Mouse (Mus musculus) testis, adult 2 months (tissue): ENCODE data around the gene Fryl. TPM values are rescaled to one million over a fixed set of nuclear protein-coding genes. Genes with fewer than 3 reads are reported as not detected.

Experiments used
- H3K27ac ChIP-seq: fragments of 200-500 bp; 2 replicates; pipeline ENCODE4 v1.5.1; 2012; ENCODE audit warnings: low read depth, low read length; ENCODE audit not compliant: control insufficient read depth, insufficient read depth
- H3K27me3 ChIP-seq: fragments of 200-500 bp; 2 replicates; pipeline ENCODE4 v1.6.1; 2012; ENCODE audit warnings: mild to moderate bottlenecking, low read length, moderate library complexity; ENCODE audit not compliant: control insufficient read depth, insufficient read depth
- H3K36me3 ChIP-seq: fragments of 200-500 bp; 2 replicates; pipeline ENCODE4 v1.6.1; 2012; ENCODE audit warnings: mild to moderate bottlenecking, low read length; ENCODE audit not compliant: control insufficient read depth, insufficient read depth
- H3K4me1 ChIP-seq: fragments of 200-500 bp; 2 replicates; pipeline ENCODE4 v1.6.1; 2012; ENCODE audit warnings: low read length; ENCODE audit not compliant: control insufficient read depth, insufficient read depth
- H3K4me3 ChIP-seq: fragments of 200-500 bp; 2 replicates; pipeline ENCODE4 v1.5.1; 2012; ENCODE audit warnings: low read depth, mild to moderate bottlenecking, low read length, moderate library complexity, mixed read lengths; ENCODE audit not compliant: control insufficient read depth
- CTCF ChIP-seq: fragments of 200-500 bp; IDR thresholded peaks from 2 replicates; pipeline ENCODE4 v1.5.1; 2012; ENCODE audit warnings: low read depth, mild to moderate bottlenecking, inconsistent platforms, low read length, moderate library complexity; ENCODE audit not compliant: control insufficient read depth, insufficient read depth, insufficient replicate concordance
- POLR2A ChIP-seq: fragments of 200-500 bp; IDR thresholded peaks from 2 replicates; pipeline ENCODE4 v1.6.1; 2012; ENCODE audit warnings: low read depth, mild to moderate bottlenecking, inconsistent platforms, low read length, moderate library complexity; ENCODE audit not compliant: control insufficient read depth
- polyA plus RNA-seq: library from polyadenylated mRNA; depleted of rRNA; stranded (reverse); fragments of >200 nt; gene quantifications from 2 replicates; pipeline ENCODE4 v1.2.3, GENCODE M21; 2012

The Fryl gene
- polyA plus RNA-seq, 1 experiment: 21.6 TPM

DNA sequence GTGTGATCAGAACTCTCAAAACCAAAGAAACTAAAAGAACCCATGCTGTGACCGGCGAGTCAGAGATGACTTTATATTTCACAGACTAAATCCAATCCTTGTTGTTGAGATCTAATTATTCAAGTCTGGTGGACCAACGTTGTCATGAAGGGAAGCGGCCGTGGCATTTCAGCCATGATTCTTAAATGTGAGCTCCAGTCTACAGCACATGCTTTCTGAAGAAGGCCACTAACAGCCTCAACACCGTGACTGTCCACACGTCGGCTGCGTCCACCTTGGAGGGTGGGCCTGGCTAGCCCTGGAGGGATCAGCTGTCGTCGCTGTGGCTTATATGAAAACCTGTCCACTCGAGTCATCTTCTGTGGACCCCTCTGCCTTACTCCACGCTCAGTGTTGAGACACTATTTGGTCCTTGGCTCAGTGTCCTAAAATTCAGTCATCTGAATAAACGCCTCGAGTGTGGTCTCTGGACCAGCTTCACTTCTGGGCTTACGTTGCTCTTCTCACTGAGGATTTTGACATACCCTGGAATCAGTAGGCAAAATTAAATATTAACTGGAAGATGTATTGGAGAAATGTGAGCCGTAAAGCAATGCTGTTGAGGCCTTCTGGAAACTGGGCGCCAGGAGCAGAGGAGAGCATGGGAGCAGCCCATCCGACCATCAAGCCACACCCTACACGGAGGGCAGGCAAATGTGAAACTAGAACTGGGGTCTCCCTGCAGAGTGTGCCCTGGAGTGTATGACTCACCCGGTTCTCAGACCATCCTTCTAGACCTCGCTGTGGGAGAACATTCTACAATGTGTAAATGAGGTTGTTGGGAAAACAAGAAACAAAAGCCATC, 46.1 kb downstream of the Fryl start:
- TF ChIP-seq POLR2A (no peak), CTCF (no peak)
- H3K4me3 ChIP-seq: no peak overlapping the region
- H3K27ac ChIP-seq: no peak overlapping the region
- no peaks in the 10 kb centered on the region for H3K27me3 ChIP-seq
- no peaks in the 10 kb centered on the region; the same call in 1 of the 2 replicates for H3K4me1 ChIP-seq
- no peaks in the 10 kb centered on the region for H3K36me3 ChIP-seq

DNA sequence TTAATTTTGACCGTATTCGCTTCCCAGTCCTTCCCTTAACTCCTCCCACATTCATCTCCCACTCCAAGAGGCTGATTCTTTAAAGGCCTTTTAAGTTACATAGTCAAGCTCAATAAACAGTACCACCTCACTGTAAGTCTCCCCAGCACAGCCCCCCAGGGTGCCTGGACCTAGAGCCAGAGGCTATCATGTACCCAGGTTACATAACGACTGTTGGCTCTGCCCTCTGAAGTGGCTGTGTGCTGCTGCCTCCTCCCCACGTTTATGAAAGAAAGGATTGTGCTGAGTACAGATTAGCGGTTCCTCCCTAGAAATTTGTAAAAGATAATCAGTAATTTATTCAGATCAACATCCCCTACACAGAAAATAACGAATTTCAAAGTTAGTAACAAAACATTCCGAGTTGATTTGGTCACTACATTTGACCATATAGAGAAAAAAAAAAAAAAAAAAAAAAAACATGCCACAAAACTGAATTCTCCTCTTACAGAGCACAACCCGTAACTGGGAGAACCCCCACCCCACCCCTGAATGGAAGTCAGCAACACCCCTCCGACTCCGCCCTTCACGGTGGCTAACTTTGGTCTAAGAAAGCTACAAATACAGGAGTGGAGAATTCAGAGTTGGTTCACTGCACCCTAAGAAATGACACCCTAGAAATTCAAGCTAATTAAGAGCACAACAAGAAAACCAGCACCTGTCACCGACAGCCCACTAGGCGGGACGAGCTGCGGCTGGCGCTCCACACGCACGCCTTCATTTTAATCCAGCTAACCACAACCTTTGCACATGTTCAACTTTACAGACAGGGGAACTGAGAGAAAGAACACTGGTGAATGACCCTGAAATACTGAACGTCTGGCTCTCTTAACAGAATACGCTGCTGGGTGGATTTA, 47.0 kb downstream of the Fryl start:
- H3K27me3 ChIP-seq: no peaks in the 10 kb centered on the region
- no peak for TF ChIP-seq POLR2A
- TF ChIP-seq CTCF: no peak
- H3K4me1 ChIP-seq: no peaks in the 10 kb centered on the region; the same call in 1 of the 2 replicates
- H3K27ac ChIP-seq: peak overlapping the region; percentile 50
- H3K36me3 ChIP-seq: no peaks in the 10 kb centered on the region
- H3K4me3 ChIP-seq: no peak overlapping the region

DNA sequence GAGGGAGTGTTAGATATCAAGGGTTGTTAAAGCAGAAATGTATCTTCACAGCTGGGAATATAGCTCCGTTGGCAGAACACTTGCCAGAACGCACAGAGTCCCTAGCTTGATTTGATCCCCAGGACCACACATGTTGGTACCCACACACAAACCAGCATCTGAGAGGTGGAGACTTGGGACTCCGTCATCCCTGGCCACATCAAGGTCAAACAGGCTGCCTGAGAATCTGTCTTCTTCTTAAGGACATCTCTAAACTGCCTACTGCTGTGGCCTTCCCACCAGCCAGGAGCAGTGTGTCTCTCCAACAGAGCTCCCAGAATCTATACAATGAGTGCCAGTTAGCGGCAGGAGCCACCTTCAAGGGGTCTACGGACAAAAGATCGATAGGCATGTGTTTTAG, 47.8 kb downstream of the Fryl start:
- H3K27me3 ChIP-seq: no peaks in the 10 kb centered on the region
- H3K4me1 ChIP-seq: no peaks in the 10 kb centered on the region; the same call in 1 of the 2 replicates
- H3K36me3 ChIP-seq: no peaks in the 10 kb centered on the region
- H3K4me3 ChIP-seq: no peak overlapping the region
- TF ChIP-seq POLR2A (no peak), CTCF (no peak)
- H3K27ac ChIP-seq: peak overlapping the region; percentile 37; the same call in 1 of the 2 replicates

DNA sequence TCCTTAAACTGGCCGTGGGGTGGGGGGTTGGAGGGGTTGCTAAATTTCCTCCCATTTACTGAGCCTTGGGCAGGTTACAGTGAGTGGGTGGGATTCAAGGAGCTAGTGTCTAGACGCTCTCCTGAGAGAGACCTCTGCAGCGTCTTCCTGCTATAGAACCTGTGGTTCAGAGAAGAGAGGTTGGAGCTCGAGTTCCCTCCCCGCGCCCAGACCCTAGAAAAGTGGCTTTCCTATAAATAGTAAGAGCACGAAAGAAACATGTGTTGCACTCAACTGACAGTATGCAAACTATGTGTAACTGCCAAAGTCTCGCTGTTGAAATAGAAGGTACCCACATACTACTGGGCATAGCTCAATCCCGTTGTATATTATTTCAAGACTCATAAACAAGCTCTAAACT, 49.7 kb downstream of the Fryl start:
- no peaks in the 10 kb centered on the region; the same call in 1 of the 2 replicates for H3K4me1 ChIP-seq
- no peaks in the 10 kb centered on the region for H3K36me3 ChIP-seq
- H3K4me3 ChIP-seq: no peak overlapping the region
- TF ChIP-seq CTCF: no peak
- no peak for TF ChIP-seq POLR2A
- no peaks in the 10 kb centered on the region for H3K27me3 ChIP-seq
- H3K27ac ChIP-seq: no peak overlapping the region

DNA sequence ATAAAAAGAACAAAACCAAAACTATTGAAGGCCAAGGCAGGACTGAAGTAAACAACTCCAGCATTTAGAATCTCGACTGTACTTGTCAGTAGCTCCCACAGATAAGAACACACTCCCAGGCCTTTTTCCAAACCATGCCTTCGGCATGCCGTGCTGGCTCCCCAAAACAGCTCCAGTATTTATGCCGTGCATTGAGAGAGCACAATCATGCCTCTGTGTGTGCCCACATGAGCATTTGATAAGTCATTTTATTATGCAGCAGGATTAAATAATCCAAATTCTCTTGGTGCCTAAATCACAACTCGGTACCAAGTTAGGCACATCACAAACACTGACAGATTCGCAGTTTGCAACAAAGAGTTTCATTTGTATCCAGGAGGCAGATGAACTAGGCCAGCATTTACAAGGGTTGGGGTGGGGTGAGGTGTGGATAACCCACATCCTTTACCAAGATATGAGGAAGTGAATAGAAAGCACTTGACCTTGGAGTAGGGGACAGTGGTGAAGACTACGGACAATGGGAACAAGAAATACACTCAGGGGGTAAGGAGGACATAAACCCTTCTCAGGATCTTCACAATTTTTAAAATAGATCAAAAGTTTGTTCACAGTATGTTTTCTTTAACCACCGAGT, 50.3 kb downstream of the Fryl start:
- Histone ChIP-seq H3K36me3 (no peaks in the 10 kb centered on the region), H3K4me3 (no peak overlapping the region), H3K27me3 (no peaks in the 10 kb centered on the region), H3K27ac (no peak overlapping the region), H3K4me1 (no peaks in the 10 kb centered on the region; the same call in 1 of the 2 replicates)
- TF ChIP-seq CTCF: no peak
- no peak for TF ChIP-seq POLR2A

DNA sequence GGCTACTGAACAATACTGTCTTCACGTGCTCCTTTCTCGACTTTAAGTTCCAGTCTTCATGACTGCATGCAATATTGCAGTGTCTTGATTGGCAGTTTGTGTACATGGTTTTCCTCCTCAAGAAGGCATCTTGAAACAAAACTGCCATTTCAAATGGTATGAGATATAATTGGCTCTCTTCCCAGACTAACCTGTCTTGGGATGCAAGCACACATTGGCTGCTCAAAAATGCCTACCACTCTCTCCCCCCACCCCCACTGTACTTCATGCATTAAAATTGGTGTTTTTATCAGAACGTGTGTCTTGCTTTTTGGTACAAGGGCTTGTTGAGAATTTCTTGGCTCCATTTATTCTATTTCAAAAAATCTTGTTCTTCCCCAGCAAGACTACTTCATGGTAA, 51.4 kb downstream of the Fryl start:
- Histone ChIP-seq H3K4me1 (no peaks in the 10 kb centered on the region; the same call in 1 of the 2 replicates), H3K27ac (no peak overlapping the region), H3K27me3 (no peaks in the 10 kb centered on the region), H3K4me3 (no peak overlapping the region), H3K36me3 (no peaks in the 10 kb centered on the region)
- no peak for TF ChIP-seq CTCF
- TF ChIP-seq POLR2A: no peak
